Mouse (Mus musculus) lung, embryonic 14.5 days (tissue): ENCODE results near the gene Klhl32. TPM values are rescaled to one million over a fixed set of nuclear protein-coding genes. Genes with fewer than 3 reads are reported as not detected.

Source experiments
- ATAC-seq: fragments of 200-750 bp; cut with Nextera tagmentation; 2 replicates; pipeline ENCODE4 v1.8.0; 2017; ENCODE audit warnings: mild to moderate bottlenecking, moderate TSS enrichment, moderate library complexity; ENCODE audit not compliant: insufficient read depth
- DNase-seq: peaks from one replicate; pipeline ENCODE4 v3.0.0-alpha.2; 2015
- H3K27ac ChIP-seq: fragments of 300-500 bp; sonication (generic); 2 replicates; pipeline ENCODE4 v1.5.1; 2014; ENCODE audit warnings: low read depth, mild to moderate bottlenecking, moderate library complexity
- H3K27me3 ChIP-seq: fragments of 300-500 bp; sonication (generic); 2 replicates; pipeline ENCODE4 v1.6.1; 2014; ENCODE audit warnings: low read length, control low read depth; ENCODE audit not compliant: insufficient read depth
- H3K36me3 ChIP-seq: fragments of 300-500 bp; sonication (generic); 2 replicates; pipeline ENCODE4 v1.6.1; 2014; ENCODE audit warnings: control low read depth; ENCODE audit not compliant: insufficient read depth
- H3K4me1 ChIP-seq: fragments of 300-500 bp; sonication (generic); 2 replicates; pipeline ENCODE4 v1.6.1; 2014; ENCODE audit warnings: antibody characterized with exemption, control low read depth; ENCODE audit not compliant: insufficient read depth
- H3K4me2 ChIP-seq: fragments of 300-500 bp; sonication (generic); 2 replicates; pipeline ENCODE4 v1.6.1; 2014; ENCODE audit warnings: mild to moderate bottlenecking
- H3K4me3 ChIP-seq: fragments of 300-500 bp; sonication (generic); 2 replicates; pipeline ENCODE4 v1.5.1; 2014; ENCODE audit warnings: low read depth, low read length
- H3K9ac ChIP-seq: fragments of 300-500 bp; sonication (generic); 2 replicates; pipeline ENCODE4 v1.6.1; 2014
- H3K9me3 ChIP-seq: fragments of 300-500 bp; sonication (generic); 2 replicates; pipeline ENCODE4 v1.6.1; 2016; ENCODE audit warnings: low read depth, low read length, control low read depth
- CTCF ChIP-seq: IDR thresholded peaks from 2 replicates; pipeline ENCODE4 v1.5.1; 2016; ENCODE audit warnings: antibody characterized with exemption, low read depth
- WGBS: fragments of 180-500 bp; shearing (Covaris S2); extraction: QIAGEN DNeasy Blood & Tissue Kit; methylation state at CpG from one replicate; pipeline ENCODE4 v1.1.7; 2014; 5-methylcytosine and 5-hydroxymethylcytosine counted together
- polyA plus RNA-seq: library from polyadenylated mRNA; unstranded; fragments of >200 nt; fragmentation: Nextera tagmentation; extraction: Ambion mirVana; gene quantifications from 2 replicates; pipeline ENCODE4 v1.2.1, GENCODE M21; 2014

Klhl32 gene
- 1.2 and 1.3 TPM in 2 replicates for polyA plus RNA-seq

GRCm38 (mm10) chr4:24850401-24851325 lies at the start of gene Klhl32:
TSS of gene Klhl32 (minus strand) at chr4:24851124.
- DNase-seq (peak; percentile 78), ATAC-seq (peak; percentile 94)
- peak within 1 kb of the TSS; percentile 86 for H3K4me2 ChIP-seq
- H3K4me1 ChIP-seq: no peaks in the 10 kb centered on the region
- no peaks in the 10 kb centered on the region for H3K36me3 ChIP-seq
- peak within 1 kb of the TSS; percentile 63 for H3K4me3 ChIP-seq
- H3K9me3 ChIP-seq: no peaks in the 10 kb centered on the region
- WGBS: 1% methylated on average over 57 of the region's 63 CpGs
- peak within 1 kb of the TSS; percentile 34; the same call in 1 of the 2 replicates for H3K27ac ChIP-seq
- no peaks in the 10 kb centered on the region for H3K27me3 ChIP-seq
- H3K9ac ChIP-seq: peak within 1 kb of the TSS; percentile 53
- no peak for TF ChIP-seq CTCF

- H3K36me3 ChIP-seq: peaks cover 30% of the 10 kb centered on the region
- peak; percentile 9 for DNase-seq
These were observed 48.2 kb upstream of the Klhl32 start for GRCm38 (mm10) chr4:24899146-24899545.

GRCm38 (mm10) chr4:24898636-24899035 lies 47.7 kb upstream of the Klhl32 start:
- DNase-seq (peak; percentile 20), ATAC-seq (no peak)
- Histone ChIP-seq H3K4me2 (peak overlapping the region; percentile 63), H3K4me1 (peaks cover 5% of the 10 kb centered on the region), H3K27ac (no peak overlapping the region), H3K9me3 (no peaks in the 10 kb centered on the region), H3K4me3 (peak overlapping the region; percentile 83), H3K36me3 (peaks cover 29% of the 10 kb centered on the region), H3K27me3 (no peaks in the 10 kb centered on the region), H3K9ac (peak overlapping the region; percentile 81)
- WGBS: 25% methylated on average over 8 of the region's 8 CpGs
- no peak for TF ChIP-seq CTCF

More at GRCm38 (mm10) chr4:24899146-24899545, 48.2 kb upstream of the Klhl32 start:
- no peak for TF ChIP-seq CTCF
- H3K4me3 ChIP-seq: peak overlapping the region; percentile 83
- no peaks in the 10 kb centered on the region for H3K27me3 ChIP-seq
- no peaks in the 10 kb centered on the region for H3K9me3 ChIP-seq
- peak overlapping the region; percentile 81; the same call in 1 of the 2 replicates for H3K9ac ChIP-seq
- 33% methylated on average over 4 of the region's 4 CpGs for WGBS
- no peak overlapping the region for H3K27ac ChIP-seq
- peaks cover 5% of the 10 kb centered on the region for H3K4me1 ChIP-seq
- ATAC-seq: no peak
- H3K4me2 ChIP-seq: peak overlapping the region; percentile 63

- DNase-seq: peak; percentile 96
- peak; percentile 96 for TF ChIP-seq CTCF
- Histone ChIP-seq H3K9ac (peak within 1 kb of the TSS; percentile 81), H3K27ac (no peak within 1 kb of the TSS), H3K9me3 (no peaks in the 10 kb centered on the region), H3K4me2 (peak within 1 kb of the TSS; percentile 63), H3K4me3 (peak within 1 kb of the TSS; percentile 83), H3K36me3 (peaks cover 23% of the 10 kb centered on the region), H3K27me3 (no peaks in the 10 kb centered on the region), H3K4me1 (peaks cover 5% of the 10 kb centered on the region)
- peak; percentile 98 for ATAC-seq
- WGBS: under 1% methylated on average over 58 of the region's 58 CpGs
These were observed 47.1 kb upstream of the Klhl32 start, which contains the start of gene Ndufaf4 for GRCm38 (mm10) chr4:24897851-24898515. TSS of gene Ndufaf4 (plus strand) at chr4:24898083.

GRCm38 (mm10) chr4:24897351-24897750 lies 46.4 kb upstream of the Klhl32 start:
- peaks cover 5% of the 10 kb centered on the region for H3K4me1 ChIP-seq
- DNase-seq (no peak), ATAC-seq (peak; percentile 47; the same call in 1 of the 2 replicates)
- H3K4me2 ChIP-seq: peak overlapping the region; percentile 63
- H3K4me3 ChIP-seq: peak overlapping the region; percentile 83
- H3K9ac ChIP-seq: no peak overlapping the region
- TF ChIP-seq CTCF: no peak
- no peaks in the 10 kb centered on the region for H3K9me3 ChIP-seq
- WGBS: 12% methylated on average over 7 of the region's 7 CpGs
- H3K27ac ChIP-seq: no peak overlapping the region
- peaks cover 18% of the 10 kb centered on the region for H3K36me3 ChIP-seq
- no peaks in the 10 kb centered on the region for H3K27me3 ChIP-seq

GRCm38 (mm10) chr4:24896829-24897228 lies 45.9 kb upstream of the Klhl32 start:
- peaks cover 5% of the 10 kb centered on the region for H3K4me1 ChIP-seq
- no peaks in the 10 kb centered on the region for H3K27me3 ChIP-seq
- no peaks in the 10 kb centered on the region for H3K9me3 ChIP-seq
- 2% methylated on average over 1 of the region's 1 CpGs for WGBS
- DNase-seq (peak; percentile 84), ATAC-seq (no peak)
- H3K9ac ChIP-seq: no peak overlapping the region
- peaks cover 15% of the 10 kb centered on the region for H3K36me3 ChIP-seq
- H3K4me2 ChIP-seq: peak overlapping the region; percentile 63; the same call in 1 of the 2 replicates
- peak; percentile 57 for TF ChIP-seq CTCF
- no peak overlapping the region for H3K4me3 ChIP-seq
- no peak overlapping the region for H3K27ac ChIP-seq
